Mouse (Mus musculus) liver, adult 10 weeks (tissue): ENCODE measurements around the gene Hist1h4d. TPM values are rescaled to one million over a fixed set of nuclear protein-coding genes. Genes with fewer than 3 reads are reported as not detected.

Experiments used
- polyA plus RNA-seq: library from polyadenylated mRNA; stranded (reverse); fragments of 350-450 nt; fragmentation: Illumina TruSeq; extraction: RNeasy Lipid Tissue Mini Kit (QIAGEN cat#74804); gene quantifications from one replicate; pipeline ENCODE4 v1.2.3, GENCODE M21; 2014; ENCODE audit warnings: low read depth, low replicate concordance

The Hist1h4d gene
- not detected for polyA plus RNA-seq

GRCm38 (mm10) chr13:23581408-23582218 lies at the start of gene Hist1h4d:
Gene Hist1h4d, plus strand, starts transcription at chr13:23581598.

GRCm38 (mm10) chr13:23533560-23534367 lies 47.6 kb upstream of the Hist1h4d start, which contains the start of gene Hist1h2af:
Gene Hist1h2af, plus strand, starts transcription at chr13:23533906.

GRCm38 (mm10) chr13:23535137-23536075 lies 46.0 kb upstream of the Hist1h4d start, which contains the start of gene Hist1h3g:
Gene Hist1h3g, plus strand, starts transcription at chr13:23535422.

GRCm38 (mm10) chr13:23542999-23543607 lies 38.3 kb upstream of the Hist1h4d start, which contains the start of gene Hist1h2bh:
Gene Hist1h2bh, minus strand, starts transcription at chr13:23543392.

GRCm38 (mm10) chr13:23543965-23544786 lies 37.2 kb upstream of the Hist1h4d start, which contains the start of gene Hist1h3f:
Gene Hist1h3f, plus strand, starts transcription at chr13:23544052.

GRCm38 (mm10) chr13:23551146-23551834 lies 30.1 kb upstream of the Hist1h4d start, which contains the start of gene Hist1h4f:
Gene Hist1h4f, minus strand, starts transcription at chr13:23551648.

GRCm38 (mm10) chr13:23552962-23553361 lies 28.4 kb upstream of the Hist1h4d start, which contains the start of gene Hist1h1d:
Gene Hist1h1d, plus strand, starts transcription at chr13:23553262.

GRCm38 (mm10) chr13:23561883-23562659 lies 19.3 kb upstream of the Hist1h4d start, which contains the start of gene Hist1h3e:
Gene Hist1h3e, minus strand, starts transcription at chr13:23562369.

GRCm38 (mm10) chr13:23571022-23571503 lies 10.3 kb upstream of the Hist1h4d start, which contains the start of the genes Hist1h2ae and Hist1h2bg:
Gene Hist1h2ae, minus strand, starts transcription at chr13:23571220.
Gene Hist1h2bg, plus strand, starts transcription at chr13:23571396.

GRCm38 (mm10) chr13:23573898-23574524 lies 7.4 kb upstream of the Hist1h4d start, which contains the start of the genes Hist1h2bf and Hist1h2ad:
Gene Hist1h2bf, minus strand, starts transcription at chr13:23574196.
Gene Hist1h2ad, plus strand, starts transcription at chr13:23574381.

GRCm38 (mm10) chr13:23575271-23575851 lies 6.0 kb upstream of the Hist1h4d start, which contains the start of gene Hist1h3d:
Gene Hist1h3d, plus strand, starts transcription at chr13:23575763.

GRCm38 (mm10) chr13:23620733-23621531 lies 39.5 kb downstream of the Hist1h4d start, which contains the start of gene Hist1h2be:
Gene Hist1h2be, minus strand, starts transcription at chr13:23621124.

GRCm38 (mm10) chr13:23622175-23622671 lies 40.8 kb downstream of the Hist1h4d start, which contains the start of gene Hist1h1e:
Gene Hist1h1e, minus strand, starts transcription at chr13:23622558.

